Mouse (Mus musculus): ENCODE measurements around the gene Lhfpl2.

- TF ChIP-seq CTCF (IDR thresholded peaks at IDR 0.05; ENCODE audit: control insufficient read depth, insufficient read depth, insufficient replicate concordance, low read depth, low read length), result no peak
- no peak for TF ChIP-seq POLR2A (IDR thresholded peaks at IDR 0.05; ENCODE audit: control insufficient read depth, low read depth, low read length)
These were observed 142.2 kb downstream of the Lhfpl2 start for GRCm38 (mm10) chr13:94199829-94200228.

Data from testis, adult 2 months (tissue).